Mouse (Mus musculus): ENCODE measurements at regions not wholly inside any gene's neighbourhood (a gene's known extent, or its start where the extent isn't known, plus 50 kb on each side); places are given as distances from the start of the nearest gene placed in this dataset.

GRCm38 (mm10) chr2:94242406-94243052 is 84.8 kb upstream of the Hsd17b12 start:
- TF ChIP-seq CTCF (IDR thresholded peaks at IDR 0.05; ENCODE audit: low read depth) (no peak), EP300 (IDR thresholded peaks at IDR 0.05; ENCODE audit: low read depth) (no peak)

Measured in heart, postnatal 0 days (tissue).